Mouse (Mus musculus): ENCODE data around the gene Rab25.

Rab25 gene

DNA sequence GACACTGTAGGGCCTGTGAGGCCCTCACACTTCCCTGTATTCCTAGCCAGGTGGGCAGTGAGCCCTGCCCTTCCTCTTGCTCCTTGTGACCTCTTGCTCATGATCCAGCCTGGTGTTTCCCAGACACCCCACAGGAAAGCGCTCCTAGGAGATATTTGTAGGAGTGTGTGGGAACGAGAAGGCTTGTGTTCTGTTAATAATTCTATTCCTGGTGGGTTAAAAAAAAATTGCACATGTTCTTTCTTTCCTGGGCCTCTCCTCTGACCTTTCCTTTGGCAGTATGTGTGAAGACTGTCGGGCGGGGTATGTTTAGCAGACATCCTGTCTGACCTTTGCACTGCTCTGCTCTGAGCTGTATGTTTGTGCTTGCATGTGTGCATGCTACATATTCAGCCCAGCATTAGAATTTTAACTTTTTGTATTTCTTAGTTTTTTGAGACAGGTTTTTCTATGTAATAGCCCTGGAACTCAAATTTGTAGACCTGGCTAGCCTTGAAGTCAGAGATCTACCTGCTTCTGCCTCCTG is 18.5 kb upstream of the Rab25 start:
- DNase-seq: no peak

DNA sequence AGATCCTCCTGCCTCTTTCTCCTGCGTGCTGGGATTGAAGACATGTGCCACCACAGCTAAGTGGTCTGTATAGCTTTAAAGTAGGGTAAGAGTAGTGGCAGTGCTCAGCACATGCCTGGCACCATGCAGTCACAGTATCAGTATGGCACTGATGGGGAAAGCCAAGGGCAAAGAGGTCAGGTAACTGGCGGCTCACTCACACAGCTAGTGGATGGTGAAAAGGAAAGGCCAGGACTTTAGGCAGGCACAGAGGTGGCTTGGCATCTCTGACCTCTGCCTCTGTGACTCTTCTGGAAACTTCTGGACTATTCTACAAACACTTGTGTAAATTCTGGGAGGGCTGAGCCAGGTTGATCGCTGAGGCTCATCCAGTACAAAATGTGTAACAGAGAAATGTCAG is 18.0 kb upstream of the Rab25 start:
- peak; percentile 94 for DNase-seq

DNA sequence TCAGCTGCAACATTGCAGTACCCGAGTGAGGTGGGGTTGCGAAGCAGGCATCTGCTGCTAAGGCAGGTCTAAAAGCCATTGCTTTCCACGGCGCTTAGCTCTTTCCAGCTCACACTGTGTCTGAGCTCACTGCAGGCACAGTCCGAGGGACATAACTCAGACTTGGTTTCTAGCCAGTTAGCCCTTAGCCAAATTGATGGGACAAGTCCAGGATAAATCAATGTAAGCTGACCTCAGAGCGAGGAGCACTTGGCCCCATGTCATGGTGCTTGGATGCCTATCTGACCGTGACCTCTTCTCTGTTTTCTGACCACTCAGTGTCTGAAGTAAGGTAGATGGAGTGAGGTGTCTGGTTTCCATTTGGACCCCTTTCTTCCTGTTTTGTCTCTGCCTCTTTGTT is 15.9 kb upstream of the Rab25 start:
- peak; percentile 88 for DNase-seq

DNA sequence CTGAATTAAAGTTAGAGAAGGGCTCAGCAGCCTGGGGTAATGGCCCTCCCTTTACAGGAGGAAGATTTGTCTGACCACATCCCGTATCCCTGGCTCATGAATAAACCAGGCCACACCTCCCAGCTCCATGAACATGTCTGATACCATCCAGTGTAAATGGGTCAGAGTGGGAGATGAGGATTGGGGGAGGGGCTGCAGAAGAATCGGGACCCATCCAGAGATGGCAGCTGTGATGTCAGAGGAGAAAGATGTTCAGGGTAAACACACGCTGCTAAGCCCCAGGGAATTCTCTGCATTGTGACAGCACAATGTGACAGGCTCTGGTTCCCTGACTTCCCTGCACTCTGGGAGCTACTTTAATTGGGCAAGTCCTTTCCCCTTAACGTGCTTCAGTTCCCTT is 15.3 kb upstream of the Rab25 start:
- DNase-seq: peak; percentile 86

DNA sequence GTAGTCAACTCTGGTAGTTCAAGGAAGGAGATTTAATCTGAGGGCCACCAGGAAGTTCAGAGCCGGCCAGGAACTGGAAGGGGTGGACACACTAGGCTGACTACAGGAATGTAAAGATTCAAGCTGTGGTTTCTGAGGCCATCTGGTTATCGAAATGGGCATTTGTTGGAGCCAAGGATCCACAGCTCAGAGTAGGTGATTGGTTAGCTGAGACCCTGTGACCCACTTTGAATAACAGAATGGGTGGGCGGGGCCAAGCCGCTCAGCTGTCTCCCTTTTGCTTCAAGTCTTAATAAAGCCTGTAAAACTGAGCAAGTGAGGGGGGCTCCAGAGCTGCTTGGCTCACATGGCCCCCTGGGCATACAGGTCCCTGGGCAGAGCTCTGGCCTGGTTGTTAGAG is 13.9 kb upstream of the Rab25 start:
- peak; percentile 89 for DNase-seq

DNA sequence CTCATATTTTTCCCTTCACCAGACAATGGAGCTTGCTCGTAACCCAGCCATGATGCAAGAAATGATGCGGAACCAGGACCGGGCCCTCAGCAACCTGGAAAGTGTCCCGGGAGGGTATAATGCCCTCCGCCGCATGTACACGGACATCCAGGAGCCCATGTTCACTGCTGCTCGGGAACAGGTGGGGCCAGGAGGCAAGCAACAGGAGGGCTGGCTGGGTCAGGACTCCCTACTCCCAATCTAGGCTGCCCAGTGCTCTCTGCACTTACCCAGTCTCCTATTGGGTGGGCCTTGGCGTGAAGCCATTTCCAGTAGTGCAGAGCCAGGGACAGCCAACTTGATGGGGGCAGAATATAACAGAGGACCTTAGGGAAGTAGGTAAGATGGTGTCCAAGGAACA is 11.5 kb upstream of the Rab25 start:
- DNase-seq: peak; percentile 87

DNA sequence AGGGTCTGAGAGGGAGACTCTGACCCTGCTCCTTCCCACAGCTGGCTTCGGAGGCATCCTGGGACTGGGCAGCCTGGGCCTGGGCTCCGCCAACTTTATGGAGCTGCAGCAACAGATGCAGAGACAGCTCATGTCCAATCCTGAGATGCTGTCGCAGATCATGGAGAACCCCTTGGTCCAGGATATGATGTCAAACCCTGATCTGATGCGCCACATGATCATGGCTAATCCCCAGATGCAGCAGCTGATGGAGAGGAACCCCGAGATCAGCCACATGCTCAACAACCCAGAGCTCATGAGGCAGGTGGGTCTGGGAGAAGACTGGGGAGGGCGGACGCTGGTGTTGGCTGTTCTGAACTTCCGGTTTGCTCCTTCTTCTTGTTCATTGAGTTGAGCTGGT is 8.5 kb upstream of the Rab25 start:
- DNase-seq: peak; percentile 87

DNA sequence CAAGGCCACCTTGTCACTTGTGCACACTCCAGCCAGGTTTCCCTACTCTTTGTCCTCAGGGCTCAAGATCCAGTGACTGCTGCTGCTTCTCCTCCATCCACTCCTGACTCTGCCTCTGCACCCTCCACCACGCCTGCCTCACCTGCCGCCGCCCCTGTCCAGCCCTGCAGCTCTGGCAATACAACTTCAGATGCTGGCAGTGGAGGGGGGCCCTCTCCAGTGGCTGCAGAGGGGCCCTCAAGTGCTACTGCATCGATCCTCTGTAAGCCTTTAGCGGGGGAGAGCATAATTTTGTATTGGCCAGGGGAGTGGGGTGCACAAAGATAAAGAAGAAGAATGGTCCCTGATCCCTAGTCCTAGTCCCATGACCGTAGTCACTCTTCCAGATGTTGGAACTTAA is 7.6 kb upstream of the Rab25 start:
- DNase-seq: peak; percentile 91

DNA sequence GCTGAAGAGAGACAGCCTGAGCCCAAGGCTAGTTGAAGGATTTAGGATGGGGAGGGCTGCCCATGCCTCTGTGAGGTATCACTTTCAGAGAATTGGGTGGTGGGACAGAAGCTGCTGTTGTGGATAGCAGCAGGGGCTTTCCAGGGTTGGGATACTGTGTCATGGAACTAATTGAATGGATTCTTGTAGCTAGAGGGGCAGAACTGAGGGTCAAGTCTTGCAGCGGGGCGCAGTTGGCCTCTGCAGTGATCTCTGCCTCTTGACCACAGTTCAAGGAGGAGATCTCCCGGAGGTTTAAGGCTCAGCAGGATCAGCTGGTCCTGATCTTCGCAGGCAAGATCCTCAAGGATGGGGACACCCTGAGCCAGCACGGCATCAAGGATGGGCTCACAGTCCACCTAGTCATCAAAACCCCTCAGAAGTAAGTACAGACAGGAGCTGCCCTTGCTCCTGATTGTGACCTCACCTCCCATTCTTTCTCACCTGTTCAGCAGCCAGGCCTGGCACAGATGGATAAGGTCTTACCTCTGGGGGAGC is 7.0 kb upstream of the Rab25 start:
- DNase-seq: peak; percentile 93

DNA sequence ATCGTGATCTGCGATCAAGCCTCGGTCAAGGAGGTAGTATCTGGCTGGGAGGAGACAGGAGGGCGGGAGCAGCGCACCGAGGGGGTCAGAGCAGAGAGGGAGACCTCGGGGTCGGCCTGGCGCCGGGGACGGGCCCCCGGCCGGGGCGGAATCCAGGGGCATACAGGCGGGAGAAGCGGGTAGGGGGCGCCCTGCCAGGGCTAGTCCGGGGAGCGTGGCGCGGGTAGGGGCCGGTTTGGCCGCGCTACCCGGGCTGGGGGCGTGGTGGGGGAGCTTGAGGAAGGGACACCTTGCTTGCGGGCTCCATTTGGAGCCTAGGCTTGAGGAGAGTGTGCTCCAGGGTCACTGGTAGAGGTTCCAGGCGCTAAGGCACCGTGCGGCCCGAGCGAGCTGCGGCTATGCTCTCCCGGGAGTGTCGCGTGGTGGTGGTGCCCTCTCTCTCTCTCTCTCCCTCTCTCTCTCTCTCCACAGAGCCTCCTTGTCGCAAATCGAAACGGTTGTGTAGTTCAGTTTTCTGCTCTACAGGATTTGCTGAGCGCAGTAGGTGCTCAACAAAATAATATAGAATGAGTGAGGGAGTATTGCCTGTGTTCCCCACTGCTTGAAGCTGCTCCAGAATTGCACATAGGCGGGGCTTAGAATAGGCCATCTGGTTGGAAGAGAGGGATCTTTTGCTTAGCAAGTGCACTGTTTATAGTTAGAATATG is 5.9 kb upstream of the Rab25 start:
- DNase-seq: no peak

DNA sequence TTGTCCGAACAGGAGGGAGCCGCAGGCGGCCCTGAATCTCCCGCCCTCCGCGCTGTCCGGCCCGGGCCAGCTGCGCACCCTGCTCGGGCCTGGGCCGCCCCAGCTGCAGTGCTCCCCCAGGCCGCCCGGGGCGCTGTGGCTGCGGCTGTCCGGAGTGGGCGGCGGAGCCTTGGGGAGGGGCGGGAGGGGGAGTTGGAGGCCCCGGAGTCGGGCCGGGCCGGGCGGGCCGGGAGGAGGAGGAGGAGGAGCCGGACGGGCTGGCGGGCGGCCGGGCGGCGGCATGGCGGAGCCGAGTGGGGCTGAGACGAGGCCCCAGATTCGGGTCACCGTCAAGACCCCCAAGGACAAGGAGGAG is 5.4 kb upstream of the Rab25 start, which contains the start of gene Ubqln4:
Ubqln4 (plus strand) TSS at position 234 of the 355 bp plus-strand sequence.
- peak; percentile 99 for DNase-seq

DNA sequence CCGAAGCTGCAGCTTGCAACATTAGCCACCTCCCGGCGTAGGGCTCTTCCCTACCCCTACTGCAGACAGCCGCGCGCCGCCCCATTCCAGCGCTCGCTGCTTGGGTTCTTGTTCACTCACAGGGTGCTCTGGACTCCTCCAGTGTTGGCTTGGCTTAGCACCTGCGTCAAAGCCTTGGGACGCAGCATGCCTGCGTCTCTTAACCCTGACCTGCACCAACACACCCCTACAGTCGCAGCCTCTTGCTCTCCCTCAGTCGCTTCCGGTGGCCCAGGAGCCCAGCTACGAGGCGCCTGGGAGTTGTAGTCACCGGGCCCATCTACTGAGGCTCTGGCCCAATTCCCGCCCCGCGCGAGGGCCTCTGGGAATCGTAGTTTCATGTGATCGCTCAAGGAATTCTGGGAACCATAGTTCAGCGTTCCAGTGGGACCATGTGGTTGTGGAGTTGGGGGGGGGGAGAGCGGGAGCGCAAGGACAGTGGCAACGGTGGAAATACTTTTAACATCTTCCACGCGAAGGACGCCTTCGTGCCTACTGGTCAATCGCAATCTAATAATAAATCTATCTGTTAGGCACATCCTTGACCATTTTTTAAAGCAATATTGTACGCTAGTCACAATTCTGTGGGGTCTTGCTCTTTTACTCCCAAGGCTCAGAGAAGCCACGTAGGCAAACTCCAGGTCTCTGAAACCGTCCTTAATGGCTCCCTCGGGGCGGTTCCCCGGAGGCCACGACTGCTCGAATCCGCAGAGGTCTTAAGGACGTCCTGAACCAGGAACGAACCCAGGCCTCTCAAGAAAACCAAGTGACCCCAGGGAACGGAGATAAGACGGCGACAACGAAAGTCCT is 4.8 kb upstream of the Rab25 start, which contains the start of gene Lamtor2:
Lamtor2 (minus strand) TSS at position 399 of the 849 bp plus-strand sequence.
- DNase-seq: peak; percentile 100

DNA sequence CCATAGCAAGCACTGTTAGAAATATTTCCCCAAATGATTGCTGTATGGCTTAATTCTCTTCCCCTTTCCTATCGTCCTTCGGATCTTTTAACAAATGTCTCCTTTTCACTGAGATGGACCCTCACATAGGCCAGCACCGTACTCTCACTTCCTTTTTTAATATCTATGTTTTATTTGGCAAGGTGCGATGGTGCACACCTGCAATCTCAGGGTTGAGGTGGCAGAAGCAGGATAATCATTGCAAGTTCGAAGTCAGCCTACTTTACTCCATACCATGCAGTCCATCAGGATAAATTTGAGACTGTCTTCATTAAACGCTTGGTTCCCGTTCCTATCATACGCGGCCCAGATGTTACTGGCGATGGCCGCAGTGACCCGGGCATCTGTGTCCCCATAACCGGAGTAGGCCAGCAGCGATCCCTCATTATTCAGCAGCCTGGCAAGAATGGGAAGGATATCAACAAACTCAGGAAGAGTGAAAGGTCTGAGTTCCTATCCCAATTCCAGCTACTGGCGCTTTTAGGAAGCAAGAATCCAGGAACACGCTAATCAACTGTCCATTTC is 4.1 kb upstream of the Rab25 start:
- DNase-seq: no peak

DNA sequence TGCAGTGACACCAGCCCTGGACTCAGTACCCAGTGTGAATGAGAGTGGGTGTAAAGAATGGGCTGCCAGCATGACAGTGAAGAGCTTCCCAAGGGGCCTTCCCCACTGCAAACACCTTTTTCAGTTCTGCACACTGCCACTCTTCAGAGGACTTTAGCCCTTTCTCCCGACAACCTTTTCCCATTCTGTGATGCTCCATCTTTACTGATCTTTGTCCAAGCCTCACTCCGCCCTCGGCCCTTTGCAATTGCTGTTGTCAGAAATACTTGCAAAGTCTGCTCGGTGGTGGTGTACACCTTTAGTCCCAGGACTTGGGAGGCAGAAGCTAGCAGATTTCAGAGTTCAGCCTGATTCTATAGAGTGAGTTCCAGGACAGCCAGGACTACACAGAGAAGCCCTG is 3.5 kb upstream of the Rab25 start:
- no peak for DNase-seq

DNA sequence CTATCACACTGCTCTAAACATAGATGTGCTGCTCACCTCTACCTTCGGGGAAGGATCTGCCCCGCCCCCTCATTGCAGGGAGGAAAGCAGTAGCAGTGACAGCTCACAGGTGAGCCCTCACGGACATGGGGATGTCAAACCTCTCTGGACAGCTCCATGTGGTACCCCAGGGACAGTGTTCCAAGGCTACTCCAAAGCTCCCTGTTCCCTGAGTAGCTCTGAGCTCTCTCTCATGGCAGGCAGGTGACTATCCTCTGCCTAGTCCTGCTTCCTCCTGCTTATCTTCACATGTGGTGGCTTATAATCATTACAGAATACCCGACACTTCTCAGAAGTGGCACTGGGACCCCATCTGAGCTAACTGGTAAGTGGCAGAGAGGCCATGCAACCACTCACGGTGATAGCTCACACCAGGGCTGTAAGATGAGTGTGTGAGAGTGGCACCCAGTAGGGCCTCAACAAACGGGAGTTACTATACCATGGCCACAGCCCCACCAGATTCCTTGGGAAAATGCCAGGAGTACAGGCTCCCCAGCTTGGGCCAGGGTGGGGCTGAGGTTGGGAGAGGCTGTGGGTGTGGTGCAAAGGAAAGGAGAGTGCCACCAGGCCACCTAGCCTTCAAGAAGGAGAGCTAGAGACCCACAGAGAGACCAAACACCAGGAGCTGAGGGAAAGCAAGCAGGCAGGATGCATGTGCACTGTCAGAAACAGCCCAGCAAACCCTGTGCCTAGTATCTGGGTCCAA is 1.3 kb downstream of the Rab25 start:
- DNase-seq: peak; percentile 89

DNA sequence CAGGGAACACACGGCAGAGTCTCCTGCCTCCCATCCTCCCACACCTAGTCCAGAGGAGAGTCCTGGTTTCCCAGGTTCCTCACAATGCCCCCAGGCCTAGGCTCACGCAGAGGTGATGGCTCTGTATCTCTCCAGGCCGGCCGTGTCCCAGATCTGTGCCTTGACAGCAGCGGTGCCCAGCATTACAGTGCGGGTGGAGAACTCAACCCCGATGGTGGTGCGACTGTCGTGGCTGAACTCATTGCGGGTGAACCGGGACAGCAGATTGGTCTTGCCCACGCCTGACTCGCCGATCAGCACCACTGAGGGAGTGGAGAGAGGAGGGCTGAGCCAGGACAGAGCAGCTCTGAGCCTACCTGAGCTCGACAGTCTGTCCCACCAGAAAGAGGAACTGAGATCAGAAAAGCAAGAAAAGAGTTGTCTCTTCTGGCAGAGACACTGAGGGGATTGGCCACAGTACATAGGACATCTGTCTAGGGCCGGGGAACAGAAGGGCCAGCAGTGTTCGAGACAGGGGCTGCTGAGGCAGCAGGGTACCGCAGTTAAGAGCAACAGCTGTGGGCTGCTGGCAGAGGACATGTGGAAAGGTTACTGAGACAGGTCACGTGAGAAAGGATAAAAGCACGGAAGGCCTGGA is 3.0 kb downstream of the Rab25 start:
- DNase-seq: peak; percentile 90

DNA sequence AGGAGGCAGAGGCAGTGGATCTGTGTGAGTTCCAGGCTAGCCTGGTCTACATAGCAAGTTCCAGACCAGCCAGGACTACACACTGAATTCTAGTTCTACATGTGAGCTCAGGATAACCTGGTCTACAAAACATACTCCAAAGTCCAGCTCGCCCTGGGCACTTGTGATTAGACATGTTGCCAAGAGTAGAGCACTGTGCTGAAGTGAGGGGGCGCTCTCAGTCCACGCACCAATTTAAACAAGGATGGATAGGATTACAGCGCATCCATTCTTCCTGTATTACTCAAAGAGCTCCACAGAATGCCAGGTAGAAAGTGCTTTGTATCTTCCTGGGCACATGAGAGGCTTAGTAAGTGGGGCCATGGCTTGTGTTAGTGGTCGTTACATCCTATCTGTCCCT is 3.6 kb downstream of the Rab25 start:
- no peak for DNase-seq

DNA sequence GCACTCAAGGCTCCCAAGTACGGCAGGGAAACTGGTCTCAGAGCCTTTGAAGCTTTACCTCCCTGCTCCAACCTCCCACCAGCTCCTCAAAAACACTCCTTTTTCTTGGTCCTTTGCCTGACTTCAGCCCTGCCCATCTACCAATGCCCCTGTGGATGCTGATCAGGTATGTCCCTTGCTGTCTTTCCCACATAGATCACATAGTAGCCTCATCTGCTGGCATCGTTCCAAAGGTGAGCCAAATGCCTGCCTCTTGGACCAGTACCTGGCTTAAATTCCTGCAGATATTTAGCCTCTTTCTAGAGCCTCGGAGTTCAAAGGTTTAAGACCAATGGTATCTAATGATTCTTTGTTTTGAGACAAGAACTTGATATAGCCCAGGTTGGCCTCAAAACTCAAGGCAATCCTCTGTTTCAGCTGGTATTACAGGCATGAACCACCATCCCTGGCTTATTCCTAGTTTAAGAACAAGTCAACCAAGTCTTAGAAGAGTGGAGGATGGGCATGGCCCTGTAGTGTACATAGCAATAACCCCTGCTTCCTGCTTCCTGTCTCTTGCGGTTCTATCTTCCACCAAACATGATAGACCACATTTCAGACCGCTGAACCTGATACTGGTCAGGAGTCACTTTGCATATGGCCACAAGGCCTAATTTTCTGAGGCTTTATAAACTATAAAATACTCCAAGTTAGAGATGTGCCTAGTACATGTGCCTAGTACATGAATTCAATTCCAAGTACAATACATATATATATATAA is 4.3 kb downstream of the Rab25 start:
- no peak for DNase-seq

DNA sequence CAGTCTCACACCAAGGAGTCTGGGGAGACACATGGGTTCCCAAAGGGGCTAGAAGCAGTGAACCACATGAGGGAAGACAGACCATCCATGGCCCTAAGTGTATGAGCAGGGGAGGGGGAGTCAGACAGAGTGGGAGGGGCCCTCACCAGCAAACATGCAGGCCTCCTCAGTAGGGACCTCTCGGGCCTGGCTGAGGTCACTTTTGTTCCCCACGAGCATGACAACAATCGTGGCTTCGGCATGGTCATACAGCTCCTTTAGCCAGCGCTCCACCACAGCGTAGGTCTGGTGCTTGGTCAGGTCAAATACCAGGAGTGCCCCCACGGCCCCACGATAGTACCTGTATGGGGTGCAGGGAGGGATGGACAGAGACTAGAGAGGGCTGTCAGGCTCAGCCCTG is 4.9 kb downstream of the Rab25 start:
- no peak for DNase-seq

DNA sequence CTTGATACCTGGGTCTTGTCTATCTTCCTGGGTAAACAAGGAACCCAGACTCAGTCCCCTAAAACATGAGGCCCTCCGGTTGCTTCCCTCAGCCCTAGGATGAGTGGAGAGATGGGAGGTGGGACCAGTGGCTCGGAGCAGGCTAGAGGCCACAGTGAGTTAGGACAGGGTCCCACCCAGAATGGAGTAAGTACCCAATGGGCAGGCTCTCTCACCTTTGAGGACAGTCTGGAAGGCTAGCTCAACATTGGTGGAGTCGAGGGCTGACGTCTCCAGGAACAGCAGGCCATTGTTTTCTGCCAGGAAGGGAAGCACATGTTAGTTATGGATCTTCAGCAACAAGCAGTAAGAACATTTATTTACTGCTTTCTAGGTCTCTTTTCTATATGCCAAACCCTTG is 5.6 kb downstream of the Rab25 start:
- no peak for DNase-seq

DNA sequence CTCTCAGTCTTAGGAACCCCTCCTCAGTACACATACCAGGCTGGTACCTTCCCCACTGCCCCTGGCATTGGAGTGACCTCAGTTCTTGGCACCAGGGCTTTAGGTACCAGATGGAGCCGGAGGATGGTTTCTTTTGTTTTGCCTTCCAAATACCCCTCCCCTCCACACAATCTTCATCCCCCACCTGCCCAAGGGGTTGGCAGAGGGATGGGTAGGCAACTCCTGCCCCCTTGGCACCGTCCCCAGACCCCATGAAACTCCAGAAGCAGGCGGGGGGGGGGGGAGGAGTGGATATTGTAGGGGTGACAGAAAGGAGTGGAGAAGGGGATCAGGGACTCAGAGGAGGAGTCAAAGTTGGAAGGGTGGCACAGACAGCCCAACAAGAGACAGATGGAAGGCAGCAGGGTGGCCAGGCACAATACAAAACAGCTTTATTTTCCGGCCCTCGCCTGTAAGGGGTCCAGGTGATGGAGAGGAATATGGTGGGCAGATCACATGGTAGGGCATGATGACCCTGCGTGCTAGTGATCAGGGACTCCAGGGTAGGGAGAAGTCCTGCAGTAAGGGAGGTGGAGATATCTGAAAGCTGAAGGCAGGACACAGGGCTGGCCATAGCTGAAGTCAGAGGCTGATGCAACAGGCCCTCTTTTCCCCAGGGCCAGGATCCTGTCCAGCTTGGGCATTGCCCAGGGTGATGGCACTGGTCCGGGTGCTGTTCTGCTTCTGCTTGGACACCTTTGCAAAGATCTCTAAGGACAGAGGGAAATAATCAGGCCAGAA is 6.3 kb downstream of the Rab25 start:
- peak; percentile 87 for DNase-seq
